Mouse (Mus musculus): Measurements from ENCODE around the gene Kcnt1.

- TF ChIP-seq POLR2A (IDR thresholded peaks at IDR 0.05; ENCODE audit: insufficient read depth, low read length) (no peak), CTCF (IDR thresholded peaks at IDR 0.05; ENCODE audit: low read depth, low read length) (no peak), EP300 (IDR thresholded peaks at IDR 0.05; ENCODE audit: insufficient read depth, low read depth, low read length) (no peak)
Observed at GRCm38 (mm10) chr2:25864230-25864629, 696 bp downstream of the Kcnt1 start.

Data from ES-Bruce4 (cell line).